Comparison of ENCODE assay signal across 8 mouse cellular contexts in genomic region chr17:66276778-66277177, GRCm38 (mm10).
DNase-seq lines count a peak whose midpoint lies in the region; ATAC-seq lines count a peak whose summit lies in the region.

No protein-coding gene starts in this region.

- DNase-seq in cerebellum, postnatal 25 days = peak; percentile 63 to 71
- peak; percentile 95 for DNase-seq in forebrain, embryonic 14.5 days (ENCODE audit: low spot score)
- peak; percentile 70 for DNase-seq in heart, postnatal 4 days
- peak; percentile 74 to 77 for DNase-seq in layer of hippocampus, postnatal 10 days (ENCODE audit: low spot score in 2 of 2)
- DNase-seq in midbrain, embryonic 14.5 days = peak; percentile 82
- peak; percentile 85 for DNase-seq in telencephalon, adult 2 months (ENCODE audit: low read depth, low spot score)
- DNase-seq in adrenal gland, postnatal 14 days = no peak

- peak overlapping the region; percentile 45; the same call in 1 of the 2 replicates for H3K27ac ChIP-seq in forebrain, embryonic 14.5 days (ENCODE audit: low read depth, low read length)
- H3K27ac ChIP-seq in midbrain, embryonic 14.5 days (replicated peaks; ENCODE audit: low read depth, low read length) = 0 out of 2 replicates have a peak overlapping the region, but pooled peaks have one; percentile 32

- no peaks in the 10 kb centered on the region for H3K9me3 ChIP-seq in forebrain, embryonic 14.5 days (replicated peaks; ENCODE audit: control insufficient read depth, low read length)
- no peaks in the 10 kb centered on the region for H3K9me3 ChIP-seq in midbrain, embryonic 14.5 days (ENCODE audit: control insufficient read depth, low read length)

- H3K36me3 ChIP-seq in forebrain, embryonic 14.5 days (ENCODE audit: control insufficient read depth, insufficient read depth, low read length) = no peaks in the 10 kb centered on the region
- no peaks in the 10 kb centered on the region for H3K36me3 ChIP-seq in midbrain, embryonic 14.5 days (ENCODE audit: control insufficient read depth, insufficient read depth, low read length)

- H3K27me3 ChIP-seq in forebrain, embryonic 14.5 days (replicated peaks; ENCODE audit: control insufficient read depth, insufficient read depth, low read length) = no peaks in the 10 kb centered on the region
- no peaks in the 10 kb centered on the region for H3K27me3 ChIP-seq in midbrain, embryonic 14.5 days (ENCODE audit: control insufficient read depth, insufficient read depth, low read length)

- H3K4me2 ChIP-seq in forebrain, embryonic 14.5 days (ENCODE audit: low read length) = no peak overlapping the region
- H3K4me2 ChIP-seq in midbrain, embryonic 14.5 days (ENCODE audit: low read length) = no peak overlapping the region

- H3K4me3 ChIP-seq in forebrain, embryonic 14.5 days (ENCODE audit: low read depth, low read length) = no peak overlapping the region
- no peak overlapping the region for H3K4me3 ChIP-seq in midbrain, embryonic 14.5 days (replicated peaks; ENCODE audit: low read depth, low read length)

- H3K4me1 ChIP-seq in forebrain, embryonic 14.5 days (ENCODE audit: control insufficient read depth, insufficient read depth, low read length) = peaks cover 19% of the 10 kb centered on the region
- peaks cover 15% of the 10 kb centered on the region for H3K4me1 ChIP-seq in midbrain, embryonic 14.5 days (ENCODE audit: control insufficient read depth, insufficient read depth, low read length)

- no peak overlapping the region for H3K9ac ChIP-seq in forebrain, embryonic 14.5 days (ENCODE audit: low read length)
- H3K9ac ChIP-seq in midbrain, embryonic 14.5 days (replicated peaks; ENCODE audit: low read length) = no peak overlapping the region

- WGBS in forebrain, embryonic 14.5 days = 9% methylated on average over 13 of the region's 13 CpGs
- WGBS in midbrain, embryonic 14.5 days = 14% methylated on average over 13 of the region's 13 CpGs

- ATAC-seq in forebrain, embryonic 14.5 days = peak; percentile 97
- ATAC-seq in midbrain, embryonic 14.5 days (ENCODE audit: low FRiP score, low TSS enrichment) = peak; percentile 87
- no peak for ATAC-seq in CD4-positive, CD25-positive, alpha-beta regulatory T cell, adult 4 months
